Mouse (Mus musculus) neural tube, embryonic 10.5 days (tissue): ENCODE data around the gene Coro2b.

Source experiments
- DNase-seq: peaks from one replicate; pipeline ENCODE4 v3.0.0-alpha.2; 2017; ENCODE audit warnings: low spot score; ENCODE audit errors: extremely low spot score

Coro2b gene

GRCm38 (mm10) chr9:62536655-62537631 is at the start of gene Coro2b:
Gene Coro2b, minus strand, starts transcription at chr9:62537044.
- DNase-seq, result peak; percentile 79

GRCm38 (mm10) chr9:62577558-62577957 is 40.7 kb upstream of the Coro2b start:
- DNase-seq, result no peak

GRCm38 (mm10) chr9:62569121-62569520 is 32.3 kb upstream of the Coro2b start:
- DNase-seq, result no peak

- DNase-seq, result no peak
Observed at GRCm38 (mm10) chr9:62567818-62568217, 31.0 kb upstream of the Coro2b start.

GRCm38 (mm10) chr9:62562236-62562635 is 25.4 kb upstream of the Coro2b start:
- DNase-seq, result no peak

- no peak for DNase-seq
Observed at GRCm38 (mm10) chr9:62560432-62560831, 23.6 kb upstream of the Coro2b start.

- no peak for DNase-seq
Observed at GRCm38 (mm10) chr9:62560006-62560405, 23.2 kb upstream of the Coro2b start.

GRCm38 (mm10) chr9:62559446-62559845 is 22.6 kb upstream of the Coro2b start:
- no peak for DNase-seq

GRCm38 (mm10) chr9:62558058-62558457 is 21.2 kb upstream of the Coro2b start:
- no peak for DNase-seq

- no peak for DNase-seq
Observed at GRCm38 (mm10) chr9:62556748-62557147, 19.9 kb upstream of the Coro2b start.

GRCm38 (mm10) chr9:62555258-62555856 is 18.5 kb upstream of the Coro2b start:
- DNase-seq, result no peak

- no peak for DNase-seq
Observed at GRCm38 (mm10) chr9:62554606-62555005, 17.8 kb upstream of the Coro2b start.

GRCm38 (mm10) chr9:62553366-62553940 is 16.6 kb upstream of the Coro2b start:
- peak; percentile 67 for DNase-seq

- no peak for DNase-seq
Observed at GRCm38 (mm10) chr9:62551531-62551930, 14.7 kb upstream of the Coro2b start.

GRCm38 (mm10) chr9:62550661-62551093 is 13.8 kb upstream of the Coro2b start:
- peak; percentile 66 for DNase-seq

GRCm38 (mm10) chr9:62549809-62550208 is 13.0 kb upstream of the Coro2b start:
- DNase-seq, result peak; percentile 94

- DNase-seq, result no peak
Observed at GRCm38 (mm10) chr9:62547476-62547875, 10.6 kb upstream of the Coro2b start.

GRCm38 (mm10) chr9:62544856-62545255 is 8.0 kb upstream of the Coro2b start:
- no peak for DNase-seq

- no peak for DNase-seq
Observed at GRCm38 (mm10) chr9:62543878-62544277, 7.0 kb upstream of the Coro2b start.

GRCm38 (mm10) chr9:62541606-62542005 is 4.8 kb upstream of the Coro2b start:
- no peak for DNase-seq

GRCm38 (mm10) chr9:62541182-62541581 is 4.3 kb upstream of the Coro2b start:
- no peak for DNase-seq

- DNase-seq, result no peak
Observed at GRCm38 (mm10) chr9:62540736-62541135, 3.9 kb upstream of the Coro2b start.
